Comparison of ENCODE assay signal across 8 mouse cellular contexts in the genomic region with DNA sequence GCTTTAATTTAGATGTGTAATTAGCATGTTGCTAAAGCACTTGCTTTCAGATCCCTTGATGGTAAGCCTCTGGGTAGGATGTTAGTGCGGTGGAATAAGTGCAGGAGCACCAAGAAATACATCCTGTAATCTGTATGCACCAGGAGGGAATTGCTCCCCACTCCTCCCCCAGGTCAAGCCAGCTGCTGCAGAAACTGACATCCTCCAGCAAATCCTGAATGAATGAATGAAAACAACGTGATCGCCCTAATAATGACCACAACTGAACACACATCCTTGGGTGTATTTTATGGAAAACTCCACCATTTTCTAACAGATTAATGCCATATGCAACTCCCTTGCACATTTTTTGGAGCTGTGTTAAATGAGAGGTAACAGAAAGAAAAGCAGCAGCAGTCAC. TPM values are rescaled to one million over a fixed set of nuclear protein-coding genes. Genes with fewer than 3 reads are reported as not detected.
DNase-seq lines count a peak whose midpoint lies in the region; ATAC-seq and TF ChIP-seq lines count a peak whose summit lies in the region.

No protein-coding gene starts in this region.

- H3K4me1 ChIP-seq in bone marrow, adult 2 months (ENCODE audit: control insufficient read depth, insufficient read depth, low read length) = no peaks in the 10 kb centered on the region; the same call in 1 of the 2 replicates
- H3K4me1 ChIP-seq in heart, embryonic 16.5 days (ENCODE audit: control insufficient read depth, insufficient read depth, low read length) = peaks cover 8% of the 10 kb centered on the region; the same call in 1 of the 2 replicates
- peaks cover 32% of the 10 kb centered on the region for H3K4me1 ChIP-seq in midbrain, embryonic 13.5 days (replicated peaks)

- TF ChIP-seq POLR2A in bone marrow, adult 2 months (IDR thresholded peaks at IDR 0.05; ENCODE audit: borderline replicate concordance, control insufficient read depth, low read depth, low read length) = no peak

- intact Hi-C loops in gastrocnemius, adult 2 months (cut with DNase I) = no loop called here

- H3K4me3 ChIP-seq in gastrocnemius, adult 2 months = peak overlapping the region; percentile 95
- H3K4me3 ChIP-seq in bone marrow, adult 2 months (replicated peaks; ENCODE audit: control insufficient read depth, low read depth, low read length) = peak overlapping the region; percentile 30
- peak overlapping the region; percentile 95 for H3K4me3 ChIP-seq in heart, embryonic 16.5 days (ENCODE audit: low read length)
- peak overlapping the region; percentile 99 for H3K4me3 ChIP-seq in midbrain, embryonic 13.5 days (replicated peaks)

- no peak for DNase-seq in gastrocnemius, adult 2 months
- no peak for DNase-seq in gastrocnemius, postnatal 25 days
- DNase-seq in B cell, adult 2 months = no peak
- no peak for DNase-seq in spleen, postnatal 10 days (ENCODE audit: low spot score in 2 of 2)

- H3K36me3 ChIP-seq in heart, embryonic 16.5 days (ENCODE audit: control insufficient read depth, insufficient read depth) = no peaks in the 10 kb centered on the region
- no peaks in the 10 kb centered on the region for H3K36me3 ChIP-seq in midbrain, embryonic 13.5 days

- peak overlapping the region; percentile 77 for H3K4me2 ChIP-seq in heart, embryonic 16.5 days (ENCODE audit: low read depth, low read length)
- peak overlapping the region; percentile 80 for H3K4me2 ChIP-seq in midbrain, embryonic 13.5 days (replicated peaks)

- TF ChIP-seq CTCF in gastrocnemius, adult 2 months (IDR thresholded peaks at IDR 0.05) = no peak
- TF ChIP-seq CTCF in bone marrow, adult 2 months (IDR thresholded peaks at IDR 0.05; ENCODE audit: control insufficient read depth, insufficient read depth, low read length) = no peak

- 85% methylated on average over 3 of the region's 3 CpGs for WGBS in bone marrow, adult 2 months
- WGBS in heart, embryonic 16.5 days = 29% methylated on average over 3 of the region's 3 CpGs
- 2% methylated on average over 3 of the region's 3 CpGs for WGBS in midbrain, embryonic 13.5 days

- peak overlapping the region; percentile 98 for H3K9ac ChIP-seq in heart, embryonic 16.5 days (ENCODE audit: low read length)
- peak overlapping the region; percentile 98 for H3K9ac ChIP-seq in midbrain, embryonic 13.5 days (replicated peaks)

- no peaks in the 10 kb centered on the region for H3K9me3 ChIP-seq in heart, embryonic 16.5 days (replicated peaks; ENCODE audit: control insufficient read depth, low read length)
- H3K9me3 ChIP-seq in midbrain, embryonic 13.5 days = no peaks in the 10 kb centered on the region

- no peak for ATAC-seq in heart, embryonic 16.5 days (replicated peaks; ENCODE audit: extremely low read depth, insufficient read depth, low FRiP score)
- no peak for ATAC-seq in midbrain, embryonic 13.5 days
- ATAC-seq in megakaryocyte, adult 5-6 weeks (ENCODE audit: poor library complexity, severe bottlenecking) = no peak

- no peak overlapping the region for H3K27ac ChIP-seq in gastrocnemius, adult 2 months
- H3K27ac ChIP-seq in bone marrow, adult 2 months (ENCODE audit: control insufficient read depth, insufficient read depth, low read depth, low read length, poor library complexity) = no peak overlapping the region
- H3K27ac ChIP-seq in heart, embryonic 16.5 days (ENCODE audit: low read length) = no peak overlapping the region
- H3K27ac ChIP-seq in midbrain, embryonic 13.5 days = peak overlapping the region; percentile 100

- no peaks in the 10 kb centered on the region for H3K27me3 ChIP-seq in heart, embryonic 16.5 days (ENCODE audit: control insufficient read depth, insufficient read depth, low read length)
- no peaks in the 10 kb centered on the region for H3K27me3 ChIP-seq in midbrain, embryonic 13.5 days

RNA-seq across cellular contexts. Expression of a gene that starts 2.0 kb away (rescaled TPM):
- 1 to 10 TPM; 4.2 to 4.3 TPM for total RNA-seq in gastrocnemius, adult 2 months (2021)
- 1 to 10 TPM; 4.3 to 5.6 TPM for total RNA-seq in gastrocnemius, postnatal 25 days (2021)
- 1.4 and 14.7 TPM in 2 replicates for polyA plus RNA-seq in bone marrow, adult 2 months (2011; ENCODE audit: insufficient read depth, insufficient read length, low replicate concordance, missing spikeins)
- 2.5 and 4.0 TPM in 2 replicates for polyA plus RNA-seq in heart, embryonic 16.5 days (2015; fragmentation: Nextera tagmentation; extraction: Ambion mirVana)
- 10.5 and 14.6 TPM in 2 replicates for polyA plus RNA-seq in midbrain, embryonic 13.5 days (2015; fragmentation: Nextera tagmentation; extraction: Ambion mirVana)
- total RNA-seq in megakaryocyte, adult 5-6 weeks (2015) = 10.2 and 14.2 TPM in 2 replicates
- 3.1 and 4.1 TPM in 2 replicates for total RNA-seq in megakaryocyte, adult 5-6 weeks (2017)

Comparison
In these comparisons a context has a peak if more than half of its experiments do, and no peak if none do; other contexts are left out.
1. H3K4me3 ChIP-seq: peak in every context shown above with its lines; median percentile 99 in midbrain, embryonic 13.5 days; 95 in gastrocnemius, adult 2 months; 95 in heart, embryonic 16.5 days; 30 in bone marrow, adult 2 months.